Mouse (Mus musculus): ENCODE measurements around the gene Izumo4. TPM values are rescaled to one million over a fixed set of nuclear protein-coding genes. Genes with fewer than 3 reads are reported as not detected.
A peak's percentile ranks its signal among the peaks of the same experiment; 100 is the strongest.

Gene Izumo4
- polyA plus RNA-seq, 1 experiment from 2014 or later, result 4.8 TPM

- H3K4me3 ChIP-seq (ENCODE audit: low read depth, low read length), result no peak overlapping the region
- H3K9me3 ChIP-seq (replicated peaks; ENCODE audit: control insufficient read depth, low read length), result no peaks in the 10 kb centered on the region
- WGBS, result 58% methylated on average over 6 of the region's 6 CpGs
- H3K4me2 ChIP-seq (ENCODE audit: low read depth, low read length), result no peak overlapping the region
- H3K36me3 ChIP-seq (replicated peaks; ENCODE audit: control insufficient read depth, insufficient read depth, low read depth, low read length), result peaks cover 2% of the 10 kb centered on the region
- H3K9ac ChIP-seq (replicated peaks; ENCODE audit: low read length), result no peak overlapping the region
- ATAC-seq (replicated peaks; ENCODE audit: insufficient number of reproducible peaks, low FRiP score, low TSS enrichment, low read depth) (no peak), DNase-seq (ENCODE audit: low spot score) (peak; percentile 60)
- H3K27ac ChIP-seq (replicated peaks; ENCODE audit: low read depth, low read length), result no peak overlapping the region
- no peaks in the 10 kb centered on the region for H3K27me3 ChIP-seq (ENCODE audit: control insufficient read depth, insufficient read depth, low read length)
- H3K4me1 ChIP-seq (ENCODE audit: control insufficient read depth, insufficient read depth, low read length), result no peaks in the 10 kb centered on the region; the same call in 1 of the 2 replicates
Observed at GRCm38 (mm10) chr10:80684214-80684613, 17.8 kb upstream of the Izumo4 start.

- no peak for ATAC-seq (replicated peaks; ENCODE audit: insufficient number of reproducible peaks, low FRiP score, low TSS enrichment, low read depth)
- WGBS, result 88% methylated on average over 4 of the region's 4 CpGs
- H3K9ac ChIP-seq (replicated peaks; ENCODE audit: low read length), result no peak overlapping the region
- H3K4me3 ChIP-seq (ENCODE audit: low read depth, low read length), result no peak overlapping the region
- no peak overlapping the region for H3K4me2 ChIP-seq (ENCODE audit: low read depth, low read length)
- H3K9me3 ChIP-seq (replicated peaks; ENCODE audit: control insufficient read depth, low read length), result no peaks in the 10 kb centered on the region
- no peak overlapping the region for H3K27ac ChIP-seq (replicated peaks; ENCODE audit: low read depth, low read length)
- peaks cover 2% of the 10 kb centered on the region for H3K36me3 ChIP-seq (replicated peaks; ENCODE audit: control insufficient read depth, insufficient read depth, low read depth, low read length)
- DNase-seq (ENCODE audit: low spot score), result no peak
- no peaks in the 10 kb centered on the region; the same call in 1 of the 2 replicates for H3K4me1 ChIP-seq (ENCODE audit: control insufficient read depth, insufficient read depth, low read length)
- no peaks in the 10 kb centered on the region for H3K27me3 ChIP-seq (ENCODE audit: control insufficient read depth, insufficient read depth, low read length)
Observed at GRCm38 (mm10) chr10:80684984-80685383, 17.0 kb upstream of the Izumo4 start.

DNA sequence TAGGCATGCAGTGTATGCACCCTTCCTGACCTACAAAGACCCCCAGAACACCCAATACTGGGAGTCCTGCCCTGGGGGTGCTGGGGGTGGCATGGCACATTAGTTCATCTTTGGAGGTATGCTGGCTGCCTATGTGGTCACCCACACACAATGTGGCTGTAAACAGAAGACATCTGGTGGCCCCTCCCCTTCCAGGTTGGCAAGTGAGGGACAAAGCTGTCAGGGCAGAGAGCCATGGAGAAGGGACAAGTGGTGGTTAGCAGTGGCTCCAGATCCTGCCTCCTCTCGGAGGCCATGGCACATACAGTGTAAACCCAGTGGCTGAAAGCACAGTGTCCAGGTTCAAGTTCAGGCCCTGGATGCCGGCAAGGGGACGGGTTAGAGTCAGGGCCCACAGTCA lies 15.4 kb upstream of the Izumo4 start:
- ATAC-seq (replicated peaks; ENCODE audit: insufficient number of reproducible peaks, low FRiP score, low TSS enrichment, low read depth) (no peak), DNase-seq (ENCODE audit: low spot score) (no peak)
- H3K4me3 ChIP-seq (ENCODE audit: low read depth, low read length), result no peak overlapping the region
- H3K27me3 ChIP-seq (ENCODE audit: control insufficient read depth, insufficient read depth, low read length), result no peaks in the 10 kb centered on the region
- WGBS, result 90% methylated on average over 3 of the region's 3 CpGs
- no peaks in the 10 kb centered on the region for H3K9me3 ChIP-seq (replicated peaks; ENCODE audit: control insufficient read depth, low read length)
- no peak overlapping the region for H3K27ac ChIP-seq (replicated peaks; ENCODE audit: low read depth, low read length)
- H3K36me3 ChIP-seq (replicated peaks; ENCODE audit: control insufficient read depth, insufficient read depth, low read depth, low read length), result peaks cover 2% of the 10 kb centered on the region
- H3K9ac ChIP-seq (replicated peaks; ENCODE audit: low read length), result no peak overlapping the region
- no peaks in the 10 kb centered on the region for H3K4me1 ChIP-seq (ENCODE audit: control insufficient read depth, insufficient read depth, low read length)
- H3K4me2 ChIP-seq (ENCODE audit: low read depth, low read length), result no peak overlapping the region

DNA sequence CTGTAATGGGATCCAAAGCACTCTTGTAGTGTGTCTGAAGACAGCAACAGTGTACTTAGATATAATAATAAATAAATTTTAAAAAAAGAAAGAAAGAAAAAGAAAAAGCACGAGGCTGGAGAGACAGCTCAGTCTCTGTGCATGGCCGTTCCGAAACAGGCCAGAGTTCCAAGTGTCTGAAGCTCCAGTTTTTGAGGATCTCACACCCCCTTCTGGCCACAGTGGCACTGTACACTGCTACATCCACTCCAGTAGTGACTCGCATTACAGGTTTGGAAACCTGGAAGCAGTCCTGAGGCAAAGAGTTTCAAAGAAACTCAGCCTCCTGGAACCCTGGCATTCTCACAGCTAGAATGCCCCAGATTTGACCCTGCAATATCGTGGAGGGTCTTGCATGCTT lies 14.1 kb upstream of the Izumo4 start:
- Histone ChIP-seq H3K4me1 (ENCODE audit: control insufficient read depth, insufficient read depth, low read length) (no peaks in the 10 kb centered on the region), H3K27ac (replicated peaks; ENCODE audit: low read depth, low read length) (no peak overlapping the region), H3K36me3 (replicated peaks; ENCODE audit: control insufficient read depth, insufficient read depth, low read depth, low read length) (peaks cover 2% of the 10 kb centered on the region), H3K4me3 (ENCODE audit: low read depth, low read length) (no peak overlapping the region), H3K9ac (replicated peaks; ENCODE audit: low read length) (no peak overlapping the region), H3K4me2 (ENCODE audit: low read depth, low read length) (no peak overlapping the region), H3K27me3 (ENCODE audit: control insufficient read depth, insufficient read depth, low read length) (no peaks in the 10 kb centered on the region), H3K9me3 (replicated peaks; ENCODE audit: control insufficient read depth, low read length) (no peaks in the 10 kb centered on the region)
- WGBS, result 47% methylated on average over 5 of the region's 5 CpGs
- ATAC-seq (replicated peaks; ENCODE audit: insufficient number of reproducible peaks, low FRiP score, low TSS enrichment, low read depth) (peak; percentile 48; the same call in 1 of the 2 replicates), DNase-seq (ENCODE audit: low spot score) (peak; percentile 80)

GRCm38 (mm10) chr10:80692249-80693165 lies 9.5 kb upstream of the Izumo4 start:
- Histone ChIP-seq H3K36me3 (replicated peaks; ENCODE audit: control insufficient read depth, insufficient read depth, low read depth, low read length) (peaks cover 2% of the 10 kb centered on the region), H3K4me3 (ENCODE audit: low read depth, low read length) (no peak overlapping the region), H3K9me3 (replicated peaks; ENCODE audit: control insufficient read depth, low read length) (no peaks in the 10 kb centered on the region), H3K9ac (replicated peaks; ENCODE audit: low read length) (no peak overlapping the region), H3K27me3 (ENCODE audit: control insufficient read depth, insufficient read depth, low read length) (no peaks in the 10 kb centered on the region), H3K4me1 (ENCODE audit: control insufficient read depth, insufficient read depth, low read length) (no peaks in the 10 kb centered on the region), H3K4me2 (ENCODE audit: low read depth, low read length) (no peak overlapping the region), H3K27ac (replicated peaks; ENCODE audit: low read depth, low read length) (no peak overlapping the region)
- no peak for DNase-seq (ENCODE audit: low spot score)
- no peak for ATAC-seq (replicated peaks; ENCODE audit: insufficient number of reproducible peaks, low FRiP score, low TSS enrichment, low read depth)
- WGBS, result 79% methylated on average over 14 of the region's 14 CpGs

- Histone ChIP-seq H3K4me3 (ENCODE audit: low read depth, low read length) (no peak overlapping the region), H3K27ac (replicated peaks; ENCODE audit: low read depth, low read length) (no peak overlapping the region), H3K9ac (replicated peaks; ENCODE audit: low read length) (no peak overlapping the region), H3K36me3 (replicated peaks; ENCODE audit: control insufficient read depth, insufficient read depth, low read depth, low read length) (peaks cover 2% of the 10 kb centered on the region), H3K9me3 (replicated peaks; ENCODE audit: control insufficient read depth, low read length) (no peaks in the 10 kb centered on the region), H3K27me3 (ENCODE audit: control insufficient read depth, insufficient read depth, low read length) (no peaks in the 10 kb centered on the region), H3K4me2 (ENCODE audit: low read depth, low read length) (no peak overlapping the region), H3K4me1 (ENCODE audit: control insufficient read depth, insufficient read depth, low read length) (no peaks in the 10 kb centered on the region)
- WGBS, result 89% methylated on average over 12 of the region's 12 CpGs
- ATAC-seq (replicated peaks; ENCODE audit: insufficient number of reproducible peaks, low FRiP score, low TSS enrichment, low read depth), result no peak
- DNase-seq (ENCODE audit: low spot score), result no peak
Observed at GRCm38 (mm10) chr10:80693401-80694045, 8.5 kb upstream of the Izumo4 start.

DNA sequence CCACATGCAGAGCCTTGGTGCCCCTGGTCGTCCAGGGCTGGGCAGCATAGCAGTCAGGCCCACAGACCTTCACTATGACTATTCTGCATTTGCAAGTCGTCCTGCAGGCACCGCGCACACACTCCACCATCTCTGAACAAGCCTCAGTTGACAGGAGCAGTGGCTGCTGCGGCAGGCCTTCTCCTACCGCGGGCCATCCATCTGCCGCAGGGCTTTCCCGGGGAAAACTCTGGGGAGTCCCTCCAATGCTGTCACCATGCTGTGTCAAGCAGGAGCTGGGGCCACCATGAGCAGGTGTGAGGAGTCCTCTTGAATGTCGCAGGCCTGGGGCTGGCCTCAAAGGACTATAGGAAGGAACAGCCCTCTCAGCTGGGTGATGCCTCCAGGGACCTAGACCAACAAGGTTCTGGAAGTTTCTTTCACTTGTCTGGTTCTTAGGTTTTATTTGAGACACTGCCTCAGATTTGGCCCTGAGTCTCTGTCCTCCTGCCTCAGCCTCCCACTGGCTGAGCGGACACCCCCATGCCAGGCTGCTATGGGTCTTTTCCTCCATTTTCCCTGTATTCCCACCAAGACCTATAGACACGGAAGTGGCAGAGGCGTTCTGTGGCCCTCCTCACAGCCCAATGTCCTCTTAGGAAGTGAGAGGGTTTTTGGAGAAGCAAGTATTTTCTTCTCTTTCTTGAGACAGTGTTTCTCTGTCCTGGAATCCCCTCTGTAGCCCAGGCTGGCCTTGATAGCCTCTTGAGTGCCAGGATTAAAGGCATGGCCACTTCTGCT lies 7.6 kb upstream of the Izumo4 start:
- WGBS, result 88% methylated on average over 13 of the region's 13 CpGs
- Histone ChIP-seq H3K27me3 (ENCODE audit: control insufficient read depth, insufficient read depth, low read length) (no peaks in the 10 kb centered on the region), H3K4me2 (ENCODE audit: low read depth, low read length) (no peak overlapping the region), H3K4me3 (ENCODE audit: low read depth, low read length) (no peak overlapping the region), H3K9me3 (replicated peaks; ENCODE audit: control insufficient read depth, low read length) (no peaks in the 10 kb centered on the region), H3K36me3 (replicated peaks; ENCODE audit: control insufficient read depth, insufficient read depth, low read depth, low read length) (no peaks in the 10 kb centered on the region; the same call in 1 of the 2 replicates), H3K27ac (replicated peaks; ENCODE audit: low read depth, low read length) (no peak overlapping the region), H3K9ac (replicated peaks; ENCODE audit: low read length) (no peak overlapping the region), H3K4me1 (ENCODE audit: control insufficient read depth, insufficient read depth, low read length) (no peaks in the 10 kb centered on the region)
- no peak for DNase-seq (ENCODE audit: low spot score)
- ATAC-seq (replicated peaks; ENCODE audit: insufficient number of reproducible peaks, low FRiP score, low TSS enrichment, low read depth), result no peak

Data from embryonic facial prominence, embryonic 11.5 days (tissue).